Mouse (Mus musculus) stomach, postnatal 0 days (tissue): Measurements from ENCODE around the gene Rasl12.

Experiments
- CTCF ChIP-seq: IDR thresholded peaks from 2 replicates; pipeline ENCODE4 v1.5.1; 2016; ENCODE audit warnings: antibody characterized with exemption, low read depth, mild to moderate bottlenecking, moderate library complexity
- EP300 ChIP-seq: optimal IDR thresholded peaks from 2 replicates; pipeline ENCODE3; 2016; ENCODE audit warnings: antibody characterized with exemption

DNA sequence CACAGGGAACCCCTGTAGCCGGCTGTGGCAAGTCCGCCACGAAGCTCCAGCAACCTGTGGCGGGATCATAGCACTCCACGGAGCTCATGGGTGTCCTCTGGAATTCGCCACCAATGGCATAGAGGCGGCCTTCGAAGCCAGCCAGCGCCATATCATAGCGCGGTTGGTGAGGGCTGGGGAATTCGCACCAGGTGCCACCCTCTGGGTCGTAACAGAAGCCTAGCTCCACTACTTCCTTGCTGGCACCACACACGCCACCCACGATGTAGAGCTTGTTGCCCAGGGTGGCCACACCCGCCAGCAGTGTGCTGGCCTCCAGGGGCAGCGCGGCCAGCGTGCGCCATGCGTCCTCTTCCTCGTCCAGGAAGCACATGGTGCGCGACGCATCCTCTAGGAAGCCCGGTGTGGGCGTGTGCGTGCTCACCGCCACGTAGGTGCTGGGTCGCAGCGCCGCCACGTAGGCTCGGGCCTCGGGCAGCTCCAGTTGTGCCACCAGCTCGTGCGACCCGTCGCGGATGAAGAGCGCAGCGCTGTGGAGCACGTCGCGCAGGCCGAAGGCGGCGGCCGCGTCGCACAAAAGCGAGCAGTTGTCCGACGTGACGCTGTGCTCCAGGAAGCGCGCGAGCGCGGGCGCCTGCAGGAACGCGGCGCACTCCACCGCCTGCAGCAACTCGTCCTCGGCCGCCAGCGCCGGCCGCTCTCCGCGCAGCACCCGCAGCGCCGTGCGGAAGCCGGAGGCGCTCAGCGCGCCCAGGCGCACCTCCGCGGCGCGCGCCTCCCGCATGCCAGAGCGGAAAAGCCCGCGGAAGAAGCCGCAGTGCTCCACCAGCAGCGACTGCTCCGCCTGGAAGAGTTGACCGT is 7.3 kb upstream of the Rasl12 start:
- TF ChIP-seq CTCF = no peak
- TF ChIP-seq EP300 = no peak
